Mouse (Mus musculus) C2C12 (cell line): ENCODE measurements around the gene Mapkapk3. TPM values are rescaled to one million over a fixed set of nuclear protein-coding genes. Genes with fewer than 3 reads are reported as not detected.
A peak's percentile ranks its signal among the peaks of the same experiment; 100 is the strongest.

Experiments
- H3K27me3 ChIP-seq: one replicate; pipeline ENCODE4 v1.6.1; 2011; ENCODE audit not compliant: control insufficient read depth, insufficient read depth, insufficient read length
- H3K36me3 ChIP-seq: one replicate; pipeline ENCODE4 v1.6.1; 2011; ENCODE audit not compliant: control insufficient read depth, insufficient read depth
- H3K4me3 ChIP-seq: one replicate; pipeline ENCODE4 v1.5.1; 2011; ENCODE audit warnings: mild to moderate bottlenecking, control low read depth; ENCODE audit not compliant: poor library complexity, insufficient read depth, severe bottlenecking
- H3K79me2 ChIP-seq: one replicate; pipeline ENCODE4 v1.6.1; 2011; ENCODE audit not compliant: control insufficient read depth, insufficient read depth
- H3K79me3 ChIP-seq: one replicate; pipeline ENCODE4 v1.6.1; 2011; ENCODE audit warnings: low read depth, control low read depth
- H3ac ChIP-seq: one replicate; pipeline ENCODE3; 2011; ENCODE audit warnings: low read depth; ENCODE audit not compliant: control insufficient read depth, insufficient read length
- CEBPB ChIP-seq: IDR thresholded peaks from one replicate; pipeline ENCODE4 v1.6.1; 2011; ENCODE audit warnings: low read depth, mild to moderate bottlenecking, control low read depth, moderate library complexity
- CTCF ChIP-seq: IDR thresholded peaks from one replicate; pipeline ENCODE4 v1.5.1; 2011; ENCODE audit not compliant: control insufficient read depth, insufficient read depth, insufficient read length
- FOSL1 ChIP-seq: IDR thresholded peaks from one replicate; pipeline ENCODE4 v1.8.0; 2011; ENCODE audit warnings: mild to moderate bottlenecking, low read length; ENCODE audit not compliant: poor library complexity, insufficient read depth, severe bottlenecking
- MAX ChIP-seq: IDR thresholded peaks from one replicate; pipeline ENCODE4 v1.6.1; 2011; ENCODE audit warnings: mild to moderate bottlenecking, control low read depth
- MYOD1 ChIP-seq: IDR thresholded peaks from one replicate; pipeline ENCODE4 v1.6.1; 2011; ENCODE audit warnings: low read depth; ENCODE audit not compliant: control insufficient read depth, insufficient read length
- MYOG ChIP-seq: IDR thresholded peaks from one replicate; pipeline ENCODE4 v1.6.1; 2011; ENCODE audit not compliant: control insufficient read depth, insufficient read length; ENCODE audit errors: extremely low read depth
- USF1 ChIP-seq: IDR thresholded peaks from one replicate; pipeline ENCODE4 v1.6.1; 2011; ENCODE audit warnings: low read depth, mild to moderate bottlenecking, control low read depth, moderate library complexity
- polyA plus RNA-seq: library from polyadenylated mRNA; unstranded; fragments of >200 nt; fragmentation: generic; extraction: Trizol; gene quantifications from one replicate; pipeline ENCODE4 v1.2.1, GENCODE M21; 2012; ENCODE audit warnings: missing spikeins

Mapkapk3 gene
- polyA plus RNA-seq, 1 experiment: 5.3 TPM

GRCm38 (mm10) chr9:107290897-107291296 lies 1.2 kb upstream of the Mapkapk3 start:
- peaks cover 11% of the 10 kb centered on the region for H3K27me3 ChIP-seq
- H3K79me3 ChIP-seq: no peaks in the 10 kb centered on the region
- H3K79me2 ChIP-seq: no peaks in the 10 kb centered on the region
- no peak overlapping the region for H3K4me3 ChIP-seq
- no peak overlapping the region for H3ac ChIP-seq
- TF ChIP-seq USF1 (no peak), CTCF (peak; percentile 51)
- H3K36me3 ChIP-seq: no peaks in the 10 kb centered on the region

GRCm38 (mm10) chr9:107288711-107289110 lies 966 bp downstream of the Mapkapk3 start:
- no peaks in the 10 kb centered on the region for H3K79me2 ChIP-seq
- no peaks in the 10 kb centered on the region for H3K79me3 ChIP-seq
- TF ChIP-seq USF1 (no peak), MYOG (no peak), MYOD1 (no peak), CTCF (no peak)
- H3K27me3 ChIP-seq: peaks cover 11% of the 10 kb centered on the region
- no peaks in the 10 kb centered on the region for H3K36me3 ChIP-seq
- no peak overlapping the region for H3ac ChIP-seq
- no peak overlapping the region for H3K4me3 ChIP-seq

GRCm38 (mm10) chr9:107288105-107288650 lies 1.5 kb downstream of the Mapkapk3 start:
- Histone ChIP-seq H3K36me3 (no peaks in the 10 kb centered on the region), H3K79me2 (no peaks in the 10 kb centered on the region), H3K79me3 (no peaks in the 10 kb centered on the region), H3K27me3 (peaks cover 10% of the 10 kb centered on the region), H3ac (no peak overlapping the region), H3K4me3 (no peak overlapping the region)
- no peak for TF ChIP-seq MAX

DNA sequence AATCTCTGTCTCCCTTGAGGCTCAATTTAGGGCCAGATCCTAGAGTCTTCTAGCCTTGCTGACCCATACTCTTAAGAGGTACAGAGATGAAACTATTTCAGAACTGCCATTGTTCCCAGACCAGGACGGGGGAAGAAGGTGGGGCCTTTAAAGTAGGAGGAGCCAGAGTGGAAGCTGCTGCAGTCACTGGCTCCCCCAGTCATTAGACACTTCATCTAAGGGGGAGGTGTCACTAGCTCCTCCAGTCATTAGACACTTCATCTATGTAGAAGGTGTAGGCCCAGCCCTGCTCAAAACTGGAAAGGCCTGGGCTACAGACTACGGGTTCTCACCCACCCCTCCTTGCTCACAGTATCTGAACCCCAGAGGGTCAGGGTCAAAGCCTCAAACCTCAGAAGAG lies 2.4 kb downstream of the Mapkapk3 start:
- no peaks in the 10 kb centered on the region for H3K79me3 ChIP-seq
- no peak for TF ChIP-seq CTCF
- TF ChIP-seq FOSL1: no peak
- H3ac ChIP-seq: no peak overlapping the region
- H3K36me3 ChIP-seq: no peaks in the 10 kb centered on the region
- H3K79me2 ChIP-seq: no peaks in the 10 kb centered on the region
- H3K4me3 ChIP-seq: no peak overlapping the region
- peaks cover 2% of the 10 kb centered on the region for H3K27me3 ChIP-seq

- no peaks in the 10 kb centered on the region for H3K36me3 ChIP-seq
- H3K4me3 ChIP-seq: no peak overlapping the region
- H3ac ChIP-seq: no peak overlapping the region
- H3K79me2 ChIP-seq: no peaks in the 10 kb centered on the region
- no peaks in the 10 kb centered on the region for H3K79me3 ChIP-seq
- TF ChIP-seq CTCF (no peak), USF1 (no peak), CEBPB (no peak), MYOG (no peak), MYOD1 (no peak), FOSL1 (no peak), MAX (no peak)
- no peaks in the 10 kb centered on the region for H3K27me3 ChIP-seq
Observed at GRCm38 (mm10) chr9:107285009-107285408, 4.7 kb downstream of the Mapkapk3 start.

GRCm38 (mm10) chr9:107282951-107283350 lies 6.7 kb downstream of the Mapkapk3 start:
- no peaks in the 10 kb centered on the region for H3K79me2 ChIP-seq
- H3K79me3 ChIP-seq: no peaks in the 10 kb centered on the region
- no peak overlapping the region for H3K4me3 ChIP-seq
- no peak overlapping the region for H3ac ChIP-seq
- no peaks in the 10 kb centered on the region for H3K27me3 ChIP-seq
- H3K36me3 ChIP-seq: no peaks in the 10 kb centered on the region
- TF ChIP-seq FOSL1 (no peak), CEBPB (no peak), MAX (no peak), MYOG (no peak), USF1 (no peak), MYOD1 (no peak), CTCF (no peak)
